Mouse (Mus musculus) E14TG2a.4 (cell line): ENCODE data around the gene Trim56.
"Not testable (repeated sequence)": the region's sequence is repeated elsewhere in the genome, so short reads cannot be mapped to it uniquely, and the experiment has no call there.

Source experiments
- H3K27me3 ChIP-seq: 2 replicates; pipeline ENCODE4 v1.6.1; 2014; ENCODE audit warnings: low read length, control low read depth; ENCODE audit not compliant: insufficient read depth
- H3K36me3 ChIP-seq: 2 replicates; pipeline ENCODE4 v1.6.1; 2014; ENCODE audit warnings: low read length, control low read depth; ENCODE audit not compliant: insufficient read depth
- H3K4me1 ChIP-seq: replicated peaks from 2 replicates; pipeline ENCODE4 v1.6.1; 2014; ENCODE audit warnings: low read depth, low read length, control low read depth
- H3K4me3 ChIP-seq: replicated peaks from 2 replicates; pipeline ENCODE4 v1.5.1; 2014; ENCODE audit warnings: mild to moderate bottlenecking, low read length
- H3K9me3 ChIP-seq: 2 replicates; pipeline ENCODE4 v1.6.1; 2014; ENCODE audit warnings: low read length, control low read depth
- CTCF ChIP-seq: conservative IDR thresholded peaks from 2 replicates; pipeline ENCODE4 v1.5.1; 2014; ENCODE audit warnings: low read length
- NANOG ChIP-seq: IDR thresholded peaks from 2 replicates; pipeline ENCODE4 v1.6.1; 2014; ENCODE audit warnings: borderline replicate concordance, low read length, mixed read lengths
- POU5F1 ChIP-seq: IDR thresholded peaks from 2 replicates; pipeline ENCODE4 v1.6.1; 2014; ENCODE audit warnings: low read length, borderline replicate concordance

The Trim56 gene

GRCm38 (mm10) chr5:137115866-137116847, at the start of gene Trim56:
TSS of gene Trim56 (minus strand) at chr5:137116209.
- H3K27me3 ChIP-seq, result peaks cover 18% of the 10 kb centered on the region
- no peak for TF ChIP-seq CTCF
- no peak for TF ChIP-seq NANOG
- no peak for TF ChIP-seq POU5F1
- peaks cover 21% of the 10 kb centered on the region for H3K36me3 ChIP-seq
- no peaks in the 10 kb centered on the region; the same call in 1 of the 2 replicates for H3K9me3 ChIP-seq
- peak within 1 kb of the TSS; percentile 77 for H3K4me3 ChIP-seq
- H3K4me1 ChIP-seq, result peaks cover 67% of the 10 kb centered on the region

DNA sequence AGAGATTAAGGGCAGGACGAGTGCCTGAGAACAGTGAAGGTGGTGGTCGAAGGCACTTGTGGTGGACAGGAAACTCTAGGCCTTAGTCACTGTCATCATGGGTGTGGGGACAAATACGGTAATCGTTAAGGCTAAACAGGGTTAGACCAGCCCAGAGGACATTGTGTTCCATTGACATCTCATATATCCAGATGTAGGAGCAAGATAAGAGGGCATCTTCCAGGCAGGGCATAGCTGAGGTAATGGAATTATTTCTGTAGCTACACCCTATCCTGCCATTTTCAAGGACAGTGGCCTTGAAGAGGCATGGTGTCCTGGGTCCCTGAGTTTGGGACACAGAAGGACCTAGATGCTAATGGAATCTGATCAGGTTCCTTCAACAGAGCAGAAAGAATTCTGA, 45.8 kb upstream of the Trim56 start:
- Histone ChIP-seq H3K4me1 (peaks cover 14% of the 10 kb centered on the region), H3K27me3 (peaks cover 8% of the 10 kb centered on the region)

DNA sequence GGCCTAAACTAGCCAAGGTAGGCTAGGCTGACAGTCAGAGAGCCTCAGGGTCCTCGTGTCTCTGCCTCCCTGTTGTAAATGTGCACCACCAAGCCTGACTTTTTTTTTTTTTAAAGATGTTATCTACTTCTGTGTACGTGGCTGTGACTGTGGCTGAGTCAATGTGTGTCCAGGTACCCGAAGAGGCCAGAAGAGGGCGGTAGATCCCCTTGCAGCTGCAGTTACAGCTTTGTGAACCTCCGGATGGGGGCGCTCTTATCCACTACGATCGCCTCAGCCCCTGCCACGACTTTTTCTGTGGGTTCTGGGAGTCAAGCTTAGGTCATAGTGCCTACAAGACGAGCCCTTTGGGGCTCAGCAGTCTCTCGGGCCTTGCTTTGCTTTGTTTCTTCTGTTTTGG, 43.5 kb upstream of the Trim56 start:
- Histone ChIP-seq H3K27me3 (peaks cover 9% of the 10 kb centered on the region), H3K4me1 (peaks cover 14% of the 10 kb centered on the region), H3K4me3 (no peak overlapping the region), H3K36me3 (no peaks in the 10 kb centered on the region), H3K9me3 (0 out of 2 replicates have a peak, but pooled peaks cover 3% of the 10 kb centered on the region)
- TF ChIP-seq NANOG (no peak), POU5F1 (no peak), CTCF (peak; percentile 78)

More for the DNA sequence above, 45.8 kb upstream of the Trim56 start:
- TF ChIP-seq POU5F1 (no peak), CTCF (no peak), NANOG (no peak)
- H3K4me3 ChIP-seq, result no peak overlapping the region
- 0 out of 2 replicates have a peak, but pooled peaks cover 3% of the 10 kb centered on the region for H3K9me3 ChIP-seq
- H3K36me3 ChIP-seq, result no peaks in the 10 kb centered on the region

GRCm38 (mm10) chr5:137153289-137153688, 37.3 kb upstream of the Trim56 start:
- H3K27me3 ChIP-seq, result peaks cover 5% of the 10 kb centered on the region
- no peak overlapping the region for H3K4me3 ChIP-seq
- no peaks in the 10 kb centered on the region for H3K36me3 ChIP-seq
- TF ChIP-seq CTCF, result no peak
- peak; percentile 86 for TF ChIP-seq NANOG
- no peak for TF ChIP-seq POU5F1
- H3K4me1 ChIP-seq, result peaks cover 9% of the 10 kb centered on the region
- H3K9me3 ChIP-seq, result 0 out of 2 replicates have a peak, but pooled peaks cover 3% of the 10 kb centered on the region

- Histone ChIP-seq H3K4me1 (peaks cover 9% of the 10 kb centered on the region), H3K4me3 (no peak overlapping the region), H3K27me3 (peaks cover 5% of the 10 kb centered on the region), H3K36me3 (no peaks in the 10 kb centered on the region), H3K9me3 (0 out of 2 replicates have a peak, but pooled peaks cover 3% of the 10 kb centered on the region)
- no peak for TF ChIP-seq POU5F1
- no peak for TF ChIP-seq NANOG
- TF ChIP-seq CTCF, result no peak
Measured at GRCm38 (mm10) chr5:137152623-137153022, 36.6 kb upstream of the Trim56 start.

- not testable (repeated sequence) for H3K9me3 ChIP-seq, H3K27me3 ChIP-seq, H3K36me3 ChIP-seq, H3K4me3 ChIP-seq
- peaks cover 17% of the 10 kb centered on the region for H3K4me1 ChIP-seq
Measured at GRCm38 (mm10) chr5:137149272-137149882, 33.4 kb upstream of the Trim56 start, which contains the start of gene Muc3. TSS of gene Muc3 (minus strand) at chr5:137149322.

DNA sequence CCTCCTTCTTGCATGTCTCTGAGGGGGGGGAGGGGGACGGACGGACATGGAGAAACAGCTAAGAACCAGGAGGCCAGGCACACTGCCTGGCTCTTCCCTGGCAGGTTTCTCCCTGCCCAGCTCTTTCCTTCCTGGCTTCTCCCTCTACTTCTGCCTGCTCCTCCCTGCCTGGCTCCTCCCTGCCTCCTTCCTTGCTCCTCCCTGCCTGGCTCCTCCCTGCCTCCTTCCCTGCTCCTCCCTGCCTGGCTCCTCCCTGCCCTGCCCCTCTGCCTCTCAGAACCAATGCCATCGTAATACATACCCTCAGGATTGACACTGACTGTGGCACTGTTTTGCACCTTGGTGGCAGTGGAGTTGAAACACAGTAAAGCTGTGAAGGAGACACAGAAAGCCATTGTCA, 24.8 kb upstream of the Trim56 start:
- Histone ChIP-seq H3K4me1 (peaks cover 26% of the 10 kb centered on the region), H3K9me3 (no peaks in the 10 kb centered on the region), H3K4me3 (no peak overlapping the region), H3K36me3 (no peaks in the 10 kb centered on the region), H3K27me3 (peaks cover 38% of the 10 kb centered on the region)
- TF ChIP-seq NANOG (no peak), POU5F1 (no peak), CTCF (no peak)

GRCm38 (mm10) chr5:137138977-137139376, 23.0 kb upstream of the Trim56 start:
- Histone ChIP-seq H3K4me1 (peaks cover 26% of the 10 kb centered on the region), H3K27me3 (peaks cover 46% of the 10 kb centered on the region), H3K4me3 (no peak overlapping the region), H3K9me3 (no peaks in the 10 kb centered on the region), H3K36me3 (no peaks in the 10 kb centered on the region)
- no peak for TF ChIP-seq POU5F1
